Mouse (Mus musculus) MEL (cell line): ENCODE data around the gene Celf2. TPM values are rescaled to one million over a fixed set of nuclear protein-coding genes. Genes with fewer than 3 reads are reported as not detected.

Source experiments
- DNase-seq: peaks from one replicate; pipeline ENCODE4 v3.0.0; 2011; ENCODE audit warnings: low read depth, low spot score
- H3K27ac ChIP-seq: 2 replicates; pipeline ENCODE4 v1.5.1; 2012; ENCODE audit warnings: low read depth, mild to moderate bottlenecking, control low read depth, low read length, moderate library complexity; ENCODE audit not compliant: control insufficient read depth
- H3K27me3 ChIP-seq, 2 experiments: fragments of 150-350 bp in 1 of 2; sonication (generic) in 1 of 2; 2 replicates each; pipeline ENCODE4 v1.6.1; 2012; ENCODE audit warnings: low read length in 2 of 2, mild to moderate bottlenecking in 2 of 2, improper control_type of control experiment in 1 of 2, moderate library complexity in 1 of 2; ENCODE audit not compliant: insufficient read depth in 2 of 2, control insufficient read depth in 1 of 2
- H3K36me3 ChIP-seq, 2 experiments: 2 replicates each; pipeline ENCODE4 v1.6.1; 2012 to 2014; ENCODE audit warnings: low read length in 2 of 2, improper control_type of control experiment in 1 of 2, inconsistent platforms in 1 of 2, mild to moderate bottlenecking in 1 of 2; ENCODE audit not compliant: insufficient read depth in 2 of 2, control insufficient read depth in 1 of 2
- H3K4me1 ChIP-seq, 2 experiments: fragments of 150-350 bp in 1 of 2; sonication (generic) in 1 of 2; 2 replicates each; pipeline ENCODE4 v1.6.1; 2012; ENCODE audit warnings: low read length in 2 of 2, improper control_type of control experiment in 1 of 2, mild to moderate bottlenecking in 1 of 2; ENCODE audit not compliant: insufficient read depth in 2 of 2, control insufficient read depth in 1 of 2
- H3K4me3 ChIP-seq, 2 experiments: fragments of 150-350 bp in 1 of 2; sonication (generic) in 1 of 2; 2 replicates each; pipeline ENCODE4 v1.5.1; 2012; ENCODE audit warnings: low read depth in 2 of 2, low read length in 2 of 2, mild to moderate bottlenecking in 2 of 2, moderate library complexity in 2 of 2, control low read depth in 1 of 2, improper control_type of control experiment in 1 of 2; ENCODE audit not compliant: control insufficient read depth in 1 of 2, insufficient read depth in 1 of 2
- H3K79me2 ChIP-seq: 2 replicates; pipeline ENCODE4 v1.6.1; 2012; ENCODE audit warnings: mild to moderate bottlenecking, low read length, moderate library complexity; ENCODE audit not compliant: control insufficient read depth, poor library complexity, insufficient read depth
- H3K9ac ChIP-seq: 2 replicates; pipeline ENCODE4 v1.6.1; 2012; ENCODE audit warnings: low read depth, mild to moderate bottlenecking, control low read depth, low read length, moderate library complexity; ENCODE audit not compliant: control insufficient read depth, poor library complexity, severe bottlenecking
- H3K9me3 ChIP-seq: fragments of 150-350 bp; sonication (generic); replicated peaks from 2 replicates; pipeline ENCODE4 v1.6.1; 2012; ENCODE audit warnings: mild to moderate bottlenecking, low read length, improper control_type of control experiment, moderate library complexity; ENCODE audit not compliant: insufficient read depth
- BHLHE40 ChIP-seq: IDR thresholded peaks from 2 replicates; pipeline ENCODE4 v1.6.1; 2012; ENCODE audit warnings: low read depth, mild to moderate bottlenecking, inconsistent platforms, low read length, improper control_type of control experiment, borderline replicate concordance
- E2F4 ChIP-seq: IDR thresholded peaks from 2 replicates; pipeline ENCODE4 v1.6.1; 2011; ENCODE audit warnings: low read depth, low read length, improper control_type of control experiment, borderline replicate concordance
- ELF1 ChIP-seq: IDR thresholded peaks from 2 replicates; pipeline ENCODE4 v1.6.1; 2014; ENCODE audit warnings: low read depth, mild to moderate bottlenecking, inconsistent platforms, low read length, improper control_type of control experiment, moderate library complexity
- JUND ChIP-seq: IDR thresholded peaks from 2 replicates; pipeline ENCODE4 v1.6.1; 2011; ENCODE audit warnings: low read depth, mild to moderate bottlenecking, improper control_type of control experiment, low read length
- MAZ ChIP-seq: IDR thresholded peaks from 2 replicates; pipeline ENCODE4 v1.6.1; 2012; ENCODE audit warnings: low read depth, mild to moderate bottlenecking, inconsistent platforms, low read length, improper control_type of control experiment
- MEF2A ChIP-seq: IDR thresholded peaks from 2 replicates; pipeline ENCODE4 v1.6.1; 2014; ENCODE audit warnings: low read depth, mild to moderate bottlenecking, inconsistent platforms, low read length, improper control_type of control experiment; ENCODE audit not compliant: poor library complexity, insufficient replicate concordance, severe bottlenecking; ENCODE audit errors: extremely low read depth
- POLR2AphosphoS5 ChIP-seq: IDR thresholded peaks from 2 replicates; pipeline ENCODE4 v1.6.1; 2012; ENCODE audit warnings: low read depth, borderline replicate concordance, mild to moderate bottlenecking, inconsistent platforms, low read length, moderate library complexity, mixed read lengths
- SIN3A ChIP-seq: IDR thresholded peaks from 2 replicates; pipeline ENCODE4 v1.6.1; 2012; ENCODE audit warnings: low read length, improper control_type of control experiment, inconsistent platforms
- TBP ChIP-seq: IDR thresholded peaks from 2 replicates; pipeline ENCODE4 v1.8.0; 2011; ENCODE audit warnings: low read depth, low read length, improper control_type of control experiment
- USF1 ChIP-seq: IDR thresholded peaks from 2 replicates; pipeline ENCODE4 v1.6.1; 2014; ENCODE audit warnings: low read depth, mild to moderate bottlenecking, inconsistent platforms, low read length, improper control_type of control experiment, moderate library complexity
- USF2 ChIP-seq, 2 experiments: IDR thresholded peaks; 2 replicates each; pipeline ENCODE4 v1.6.1; 2011 to 2012; ENCODE audit warnings: improper control_type of control experiment in 2 of 2, low read length in 2 of 2, borderline replicate concordance in 1 of 2, inconsistent platforms in 1 of 2, low read depth in 1 of 2, mild to moderate bottlenecking in 1 of 2; ENCODE audit not compliant: insufficient read depth in 1 of 2
- polyA plus RNA-seq, 2 experiments: library from polyadenylated mRNA; stranded (reverse) in 1 of 2; unstranded in 1 of 2; fragments of >175 nt in 1 of 2; fragments of >200 nt in 1 of 2; gene quantifications; 2 replicates each; pipeline versions ENCODE4 v1.2.1 to v1.2.4; 2012; ENCODE audit warnings: low replicate concordance in 2 of 2, low read depth in 1 of 2; ENCODE audit not compliant: insufficient read length in 2 of 2, insufficient read depth in 1 of 2, missing spikeins in 1 of 2
- total RNA-seq: library from RNA; depleted of rRNA; stranded (reverse); fragments of 300-350 nt; gene quantifications from 2 replicates; pipeline ENCODE4 v1.2.3, GENCODE M21; 2012

Celf2 gene
- total and polyA plus RNA-seq, 3 experiments = 8.9 to 16.7 TPM; not detected in 1

DNA sequence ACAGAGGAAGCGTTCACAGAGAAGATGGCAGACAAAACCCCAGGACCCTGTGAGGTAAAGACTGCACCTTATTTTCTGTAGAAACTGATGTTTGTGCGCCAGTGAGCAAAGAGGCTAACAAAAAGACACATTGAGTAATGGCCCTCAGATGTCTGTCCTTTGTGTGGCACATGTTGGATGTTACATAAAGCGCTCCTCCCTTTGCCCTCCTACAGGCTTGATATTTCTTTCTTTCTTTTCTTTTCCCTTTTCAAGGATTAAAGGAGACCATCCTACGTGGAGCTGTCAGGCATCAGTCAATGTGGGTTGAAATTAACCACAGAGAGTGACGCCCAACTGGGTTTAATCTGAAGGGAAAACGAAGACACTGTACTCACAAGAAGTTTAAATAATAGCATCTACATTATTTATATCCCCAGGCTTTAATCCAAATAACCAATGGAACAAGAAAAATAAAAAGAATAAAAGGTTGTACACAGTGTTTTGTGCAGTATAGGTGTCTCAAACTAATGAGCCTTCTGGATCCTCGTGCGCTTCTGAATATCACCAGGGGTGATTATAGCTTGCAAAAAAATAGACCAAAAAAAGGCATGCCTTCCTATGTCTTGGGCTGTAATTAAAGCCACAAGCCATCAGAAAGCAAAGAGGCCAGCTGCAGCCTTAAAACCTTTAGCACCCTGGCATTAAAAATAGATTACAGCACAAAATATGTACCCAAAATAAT, 21.3 kb upstream of the Celf2 start:
- no peaks in the 10 kb centered on the region for H3K79me2 ChIP-seq
- TF ChIP-seq MAZ (no peak), USF1 (no peak), USF2 (IDR thresholded peaks at IDR 0.05; ENCODE audit: borderline replicate concordance in 1 of 2, insufficient read depth in 1 of 2, low read depth in 1 of 2, low read length in 2 of 2) (no peak), JUND (no peak)
- no peak overlapping the region for H3K4me3 ChIP-seq
- H3K9ac ChIP-seq = no peak overlapping the region
- H3K36me3 ChIP-seq = no peaks in the 10 kb centered on the region
- H3K27ac ChIP-seq = no peak overlapping the region
- H3K27me3 ChIP-seq = no peaks in the 10 kb centered on the region
- no peak for DNase-seq
- no peaks in the 10 kb centered on the region for H3K4me1 ChIP-seq
- no peaks in the 10 kb centered on the region for H3K9me3 ChIP-seq

GRCm38 (mm10) chr2:7529637-7530036, 20.3 kb upstream of the Celf2 start:
- Histone ChIP-seq H3K9me3 (no peaks in the 10 kb centered on the region), H3K4me1 (no peaks in the 10 kb centered on the region), H3K9ac (no peak overlapping the region), H3K36me3 (no peaks in the 10 kb centered on the region), H3K27ac (no peak overlapping the region), H3K79me2 (no peaks in the 10 kb centered on the region), H3K27me3 (no peaks in the 10 kb centered on the region), H3K4me3 (no peak overlapping the region)
- TF ChIP-seq ELF1 (no peak), SIN3A (no peak), POLR2AphosphoS5 (no peak), BHLHE40 (no peak), MEF2A (no peak), E2F4 (no peak)
- DNase-seq = no peak

GRCm38 (mm10) chr2:7526696-7527095, 17.3 kb upstream of the Celf2 start:
- TF ChIP-seq TBP = no peak
- TF ChIP-seq, all 39 proteins: peak for 0
- Histone ChIP-seq H3K9ac (no peak overlapping the region), H3K36me3 (no peaks in the 10 kb centered on the region), H3K4me3 (no peak overlapping the region), H3K9me3 (no peaks in the 10 kb centered on the region), H3K27me3 (no peaks in the 10 kb centered on the region), H3K27ac (no peak overlapping the region), H3K4me1 (no peaks in the 10 kb centered on the region), H3K79me2 (no peaks in the 10 kb centered on the region)
- DNase-seq = no peak
